Mouse (Mus musculus) ovary, adult 18-20 months (tissue): Measurements from ENCODE around the gene Lrp6.

Source experiments
- DNase-seq: peaks from one replicate; pipeline ENCODE4 v3.0.0; 2022; ENCODE audit warnings: low spot score, mixed read lengths

The Lrp6 gene

GRCm38 (mm10) chr6:134434866-134435390 lies 131.8 kb downstream of the Lrp6 start:
- no peak for DNase-seq

- no peak for DNase-seq
These were observed 132.7 kb downstream of the Lrp6 start for GRCm38 (mm10) chr6:134434044-134434443.

GRCm38 (mm10) chr6:134433281-134433680 lies 133.5 kb downstream of the Lrp6 start:
- DNase-seq = no peak

- DNase-seq = no peak
These were observed 135.2 kb downstream of the Lrp6 start for GRCm38 (mm10) chr6:134431583-134431982.

GRCm38 (mm10) chr6:134430161-134430799 lies 136.5 kb downstream of the Lrp6 start:
- no peak for DNase-seq

GRCm38 (mm10) chr6:134428455-134428854 lies 138.3 kb downstream of the Lrp6 start:
- no peak for DNase-seq

- DNase-seq = no peak
These were observed 139.6 kb downstream of the Lrp6 start for GRCm38 (mm10) chr6:134427165-134427564.

- DNase-seq = peak; percentile 32
These were observed 141.5 kb downstream of the Lrp6 start for GRCm38 (mm10) chr6:134425216-134425717.

- no peak for DNase-seq
These were observed 144.8 kb downstream of the Lrp6 start for GRCm38 (mm10) chr6:134421921-134422320.

GRCm38 (mm10) chr6:134420375-134420774 lies 146.4 kb downstream of the Lrp6 start:
- DNase-seq = no peak

- DNase-seq = no peak
These were observed 148.9 kb downstream of the Lrp6 start for GRCm38 (mm10) chr6:134417886-134418285.

- DNase-seq = no peak
These were observed 150.1 kb downstream of the Lrp6 start for GRCm38 (mm10) chr6:134416556-134417105.

GRCm38 (mm10) chr6:134414532-134414883 lies 152.3 kb downstream of the Lrp6 start:
- no peak for DNase-seq

- no peak for DNase-seq
These were observed 152.8 kb downstream of the Lrp6 start for GRCm38 (mm10) chr6:134413706-134414531.

GRCm38 (mm10) chr6:134407226-134407625 lies 159.5 kb downstream of the Lrp6 start:
- DNase-seq = no peak

- DNase-seq = no peak
These were observed 163.1 kb downstream of the Lrp6 start for GRCm38 (mm10) chr6:134403684-134404070.

- no peak for DNase-seq
These were observed 163.7 kb downstream of the Lrp6 start for GRCm38 (mm10) chr6:134402914-134403683.
